Mouse (Mus musculus) CH12.LX (cell line): ENCODE measurements at regions not wholly inside any gene's neighbourhood (a gene's known extent, or its start where the extent isn't known, plus 50 kb on each side); places are given as distances from the start of the nearest gene placed in this dataset.

Source experiments
- NRF1 ChIP-seq: IDR thresholded peaks from 2 replicates; pipeline ENCODE4 v1.6.1; 2014; ENCODE audit warnings: low read depth, mild to moderate bottlenecking, inconsistent platforms, low read length, improper control_type of control experiment, moderate library complexity
- POLR2A ChIP-seq: IDR thresholded peaks from 2 replicates; pipeline ENCODE4 v1.6.1; 2011; ENCODE audit warnings: low read depth, mild to moderate bottlenecking, improper control_type of control experiment, low read length
- ZC3H11A ChIP-seq: IDR thresholded peaks from 2 replicates; pipeline ENCODE4 v1.6.1; 2012; ENCODE audit warnings: low read depth, mild to moderate bottlenecking, inconsistent platforms, low read length, improper control_type of control experiment
- ZKSCAN1 ChIP-seq: IDR thresholded peaks from 2 replicates; pipeline ENCODE4 v1.6.1; 2012; ENCODE audit warnings: low read depth, inconsistent platforms, low read length, improper control_type of control experiment, borderline replicate concordance
- ZMIZ1 ChIP-seq: IDR thresholded peaks from 2 replicates; pipeline ENCODE4 v1.6.1; 2012; ENCODE audit warnings: low read depth, mild to moderate bottlenecking, inconsistent platforms, low read length, improper control_type of control experiment

DNA sequence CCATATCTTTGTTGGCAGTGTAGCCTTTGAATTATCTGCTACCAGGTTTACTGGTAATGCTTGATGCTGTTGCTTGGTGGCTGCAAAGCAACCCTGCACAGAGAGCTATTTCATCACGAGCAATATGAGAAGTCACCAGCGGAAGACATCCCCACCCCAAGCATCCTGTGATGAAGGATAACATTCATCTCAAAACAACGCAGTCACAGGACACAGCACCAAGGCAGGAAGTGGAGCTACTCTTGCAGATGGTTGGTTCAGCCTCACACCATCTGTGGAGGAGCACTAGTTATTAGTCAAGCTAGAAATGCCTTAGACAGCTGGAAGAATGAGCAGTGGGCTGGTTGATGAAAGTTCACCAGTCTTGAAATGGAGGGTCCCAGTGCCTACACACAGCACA is 316.5 kb upstream of the Trib2 start:
- TF ChIP-seq ZMIZ1: no peak
- TF ChIP-seq ZKSCAN1: no peak
- no peak for TF ChIP-seq POLR2A
- no peak for TF ChIP-seq ZC3H11A
- TF ChIP-seq NRF1: no peak
